Mouse (Mus musculus) heart, embryonic 16.5 days (tissue): ENCODE measurements around the gene Gm13023. TPM values are rescaled to one million over a fixed set of nuclear protein-coding genes. Genes with fewer than 3 reads are reported as not detected.
"Not testable (repeated sequence)": the region's sequence is repeated elsewhere in the genome, so short reads cannot be mapped to it uniquely, and the experiment has no call there.

Experiments
- ATAC-seq: fragments of 200-750 bp; cut with Nextera tagmentation; replicated peaks from 2 replicates; pipeline ENCODE4 v1.8.0; 2017; ENCODE audit warnings: moderate number of reproducible peaks; ENCODE audit not compliant: insufficient read depth, low FRiP score; ENCODE audit errors: extremely low read depth
- H3K27ac ChIP-seq: fragments of 300-500 bp; sonication (generic); 2 replicates; pipeline ENCODE4 v1.5.1; 2014; ENCODE audit warnings: mild to moderate bottlenecking, low read length, control low read depth, moderate library complexity
- H3K27me3 ChIP-seq: fragments of 300-500 bp; sonication (generic); 2 replicates; pipeline ENCODE4 v1.6.1; 2014; ENCODE audit warnings: low read length, mixed read lengths; ENCODE audit not compliant: control insufficient read depth, insufficient read depth
- H3K36me3 ChIP-seq: fragments of 300-500 bp; sonication (generic); 2 replicates; pipeline ENCODE4 v1.6.1; 2014; ENCODE audit not compliant: control insufficient read depth, insufficient read depth
- H3K4me1 ChIP-seq: fragments of 300-500 bp; sonication (generic); 2 replicates; pipeline ENCODE4 v1.6.1; 2014; ENCODE audit warnings: low read length, mixed read lengths; ENCODE audit not compliant: control insufficient read depth, insufficient read depth
- H3K4me2 ChIP-seq: fragments of 300-500 bp; sonication (generic); 2 replicates; pipeline ENCODE4 v1.6.1; 2014; ENCODE audit warnings: low read depth, mild to moderate bottlenecking, control low read depth, low read length
- H3K4me3 ChIP-seq: fragments of 300-500 bp; sonication (generic); 2 replicates; pipeline ENCODE4 v1.5.1; 2014; ENCODE audit warnings: mild to moderate bottlenecking, control low read depth, low read length
- H3K9ac ChIP-seq: fragments of 300-500 bp; sonication (generic); 2 replicates; pipeline ENCODE4 v1.6.1; 2014; ENCODE audit warnings: low read length, control low read depth
- H3K9me3 ChIP-seq: fragments of 300-500 bp; sonication (generic); replicated peaks from 2 replicates; pipeline ENCODE4 v1.6.1; 2016; ENCODE audit warnings: low read length; ENCODE audit not compliant: control insufficient read depth
- WGBS: fragments of 180-500 bp; shearing (Covaris S2); extraction: QIAGEN DNeasy Blood & Tissue Kit; methylation state at CpG from one replicate; pipeline ENCODE4 v1.1.7; 2014; 5-methylcytosine and 5-hydroxymethylcytosine counted together
- polyA plus RNA-seq: library from polyadenylated mRNA; unstranded; fragments of >200 nt; fragmentation: Nextera tagmentation; extraction: Ambion mirVana; gene quantifications from 2 replicates; pipeline ENCODE4 v1.2.1, GENCODE M21; 2015

Gene Gm13023
- not detected in 2 replicates for polyA plus RNA-seq

DNA sequence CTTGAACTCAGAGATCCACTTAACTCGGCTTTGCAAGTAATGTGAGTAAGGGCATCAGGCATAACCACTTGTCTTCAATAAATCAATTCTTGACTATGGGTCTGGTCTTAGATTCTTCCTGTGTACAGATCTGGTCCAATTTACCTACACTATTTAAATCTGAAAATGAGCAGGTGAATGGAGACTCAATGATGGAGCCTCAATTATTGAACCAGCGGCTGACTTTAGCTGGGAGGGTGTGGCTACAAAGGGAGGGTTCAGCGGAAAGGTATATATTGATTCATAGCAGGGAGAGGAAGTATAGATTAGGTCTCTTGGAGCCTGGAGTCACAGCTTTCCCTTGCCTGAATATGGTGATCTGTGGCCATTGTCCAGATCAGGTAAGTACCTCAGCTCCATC lies at the start of gene Gm13023:
TSS of gene Gm13023 (plus strand) at position 301 of the 400 bp plus-strand sequence.
- not testable (repeated sequence) for H3K36me3 ChIP-seq, H3K9ac ChIP-seq, ATAC-seq, H3K9me3 ChIP-seq, H3K27me3 ChIP-seq, H3K4me3 ChIP-seq, H3K4me1 ChIP-seq, H3K27ac ChIP-seq, H3K4me2 ChIP-seq
- 78% methylated on average over 3 of the region's 3 CpGs for WGBS

DNA sequence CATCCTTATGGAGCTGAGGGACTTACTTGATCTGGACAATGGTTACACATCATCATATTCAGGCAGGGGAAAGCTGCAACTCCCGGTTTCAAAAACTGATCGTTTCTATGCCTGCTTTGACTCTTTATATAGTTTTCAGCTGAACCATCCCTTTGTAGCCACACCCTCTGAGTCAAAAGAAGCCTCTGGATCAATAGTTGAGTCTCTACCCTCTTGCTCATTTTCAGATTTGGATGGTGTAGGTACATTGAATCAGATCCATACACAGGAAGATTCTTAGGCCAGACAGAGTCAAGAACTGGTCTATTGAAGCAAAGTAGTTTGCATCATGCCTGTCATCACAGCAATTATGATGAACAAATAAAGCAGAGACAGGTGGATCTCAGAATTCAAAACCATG lies 26.8 kb downstream of the Gm13023 start, which contains the start of gene Gm13084:
TSS of gene Gm13084 (minus strand) at position 101 of the 400 bp plus-strand sequence.
- Histone ChIP-seq H3K9me3 (no peaks in the 10 kb centered on the region; the same call in 1 of the 2 replicates), H3K4me3 (no peak within 1 kb of the TSS), H3K27ac (no peak within 1 kb of the TSS), H3K4me1 (no peaks in the 10 kb centered on the region), H3K36me3 (no peaks in the 10 kb centered on the region), H3K4me2 (no peak within 1 kb of the TSS), H3K9ac (no peak within 1 kb of the TSS), H3K27me3 (no peaks in the 10 kb centered on the region)
- WGBS: 68% methylated on average over 2 of the region's 2 CpGs
- no peak for ATAC-seq

Other genes with a start within 250 kb of the Gm13023 start
- gene BC080695, start 237.7 kb upstream of the Gm13023 start, polyA plus RNA-seq: not detected in 2 replicates
- not detected in 2 replicates for gene Gm13057, start 237.6 kb upstream of the Gm13023 start, polyA plus RNA-seq
- gene Gm13083, start 174.3 kb upstream of the Gm13023 start, polyA plus RNA-seq: not detected in 2 replicates
- not detected in 2 replicates for gene Gm13088, start 132.1 kb upstream of the Gm13023 start, polyA plus RNA-seq
- not detected in 2 replicates for gene Gm13089, start 86.6 kb upstream of the Gm13023 start, polyA plus RNA-seq
- gene Gm13078, start 69.9 kb upstream of the Gm13023 start, polyA plus RNA-seq: not detected in 2 replicates
- not detected in 2 replicates for gene Gm13084, start 26.7 kb downstream of the Gm13023 start, polyA plus RNA-seq
- not detected in 2 replicates for gene Gm13103, start 57.1 kb downstream of the Gm13023 start, polyA plus RNA-seq
- gene Pramef6, start 111.0 kb downstream of the Gm13023 start, polyA plus RNA-seq: not detected in 2 replicates
- not detected in 2 replicates for gene Pramef25, start 161.7 kb downstream of the Gm13023 start, polyA plus RNA-seq
- gene Gm13101, start 177.6 kb downstream of the Gm13023 start, polyA plus RNA-seq: not detected in 2 replicates
- not detected in 2 replicates for gene Pramef17, start 205.0 kb downstream of the Gm13023 start, polyA plus RNA-seq